Mouse (Mus musculus) heart, embryonic 14.5 days (tissue): Measurements from ENCODE around the gene Dot1l. TPM values are rescaled to one million over a fixed set of nuclear protein-coding genes. Genes with fewer than 3 reads are reported as not detected.
A peak's percentile ranks its signal among the peaks of the same experiment; 100 is the strongest.

Source experiments
- ATAC-seq: fragments of 200-750 bp; cut with Nextera tagmentation; 2 replicates; pipeline ENCODE4 v1.8.0; 2017; ENCODE audit warnings: low read depth, moderate TSS enrichment; ENCODE audit not compliant: insufficient number of reproducible peaks, insufficient read depth, low FRiP score
- H3K27ac ChIP-seq, 2 experiments: fragments of 200-500 bp in 1 of 2; fragments of 300-500 bp in 1 of 2; sonication (generic) in 1 of 2; replicated peaks in 1 of 2; 2 replicates each; pipeline ENCODE4 v1.5.1; 2012 to 2014; ENCODE audit warnings: low read depth in 2 of 2, low read length in 2 of 2, control low read depth in 1 of 2, mild to moderate bottlenecking in 1 of 2, mixed read lengths in 1 of 2; ENCODE audit not compliant: control insufficient read depth in 1 of 2, insufficient read depth in 1 of 2
- H3K27me3 ChIP-seq: fragments of 300-500 bp; sonication (generic); 2 replicates; pipeline ENCODE4 v1.6.1; 2014; ENCODE audit warnings: mild to moderate bottlenecking, low read length, control low read depth; ENCODE audit not compliant: control insufficient read depth, insufficient read depth
- H3K36me3 ChIP-seq: fragments of 300-500 bp; sonication (generic); 2 replicates; pipeline ENCODE4 v1.6.1; 2014; ENCODE audit warnings: mild to moderate bottlenecking, control low read depth, low read length, mixed read lengths; ENCODE audit not compliant: control insufficient read depth, insufficient read depth
- H3K4me1 ChIP-seq, 2 experiments: fragments of 200-500 bp in 1 of 2; fragments of 300-500 bp in 1 of 2; sonication (generic) in 1 of 2; 2 replicates each; pipeline ENCODE4 v1.6.1; 2012 to 2014; ENCODE audit warnings: low read length in 2 of 2, control low read depth in 1 of 2, mixed read lengths in 1 of 2; ENCODE audit not compliant: control insufficient read depth in 2 of 2, insufficient read depth in 2 of 2
- H3K4me2 ChIP-seq: fragments of 300-500 bp; sonication (generic); 2 replicates; pipeline ENCODE4 v1.6.1; 2014; ENCODE audit warnings: mild to moderate bottlenecking, low read length
- H3K4me3 ChIP-seq, 2 experiments: fragments of 200-500 bp in 1 of 2; fragments of 300-500 bp in 1 of 2; sonication (generic) in 1 of 2; 2 replicates each; pipeline ENCODE4 v1.5.1; 2012 to 2014; ENCODE audit warnings: low read length in 2 of 2, mild to moderate bottlenecking in 2 of 2, control low read depth in 1 of 2, low read depth in 1 of 2, moderate library complexity in 1 of 2; ENCODE audit not compliant: control insufficient read depth in 1 of 2, insufficient read depth in 1 of 2
- H3K9ac ChIP-seq: fragments of 300-500 bp; sonication (generic); 2 replicates; pipeline ENCODE4 v1.6.1; 2014; ENCODE audit warnings: mild to moderate bottlenecking, low read length
- H3K9me3 ChIP-seq: fragments of 300-500 bp; sonication (generic); 2 replicates; pipeline ENCODE4 v1.6.1; 2016; ENCODE audit warnings: low read length, control low read depth; ENCODE audit not compliant: control insufficient read depth
- WGBS: fragments of 180-500 bp; shearing (Covaris S2); extraction: QIAGEN DNeasy Blood & Tissue Kit; methylation state at CpG from one replicate; pipeline ENCODE4 v1.1.7; 2014; 5-methylcytosine and 5-hydroxymethylcytosine counted together
- polyA plus RNA-seq: library from polyadenylated mRNA; unstranded; fragments of >200 nt; fragmentation: Nextera tagmentation; extraction: Ambion mirVana; gene quantifications from 2 replicates; pipeline ENCODE4 v1.2.1, GENCODE M21; 2014

Dot1l gene
- polyA plus RNA-seq, 1 experiment from 2014 or later, result 26.5 TPM

GRCm38 (mm10) chr10:80784871-80785270, 29.9 kb downstream of the Dot1l start:
- Histone ChIP-seq H3K9ac (no peak overlapping the region), H3K4me2 (no peak overlapping the region), H3K27me3 (no peaks in the 10 kb centered on the region), H3K9me3 (no peaks in the 10 kb centered on the region), H3K4me1 (no peaks in the 10 kb centered on the region), H3K36me3 (peaks cover 99% of the 10 kb centered on the region), H3K4me3 (no peak overlapping the region), H3K27ac (no peak overlapping the region)
- WGBS, result 86% methylated on average over 12 of the region's 12 CpGs
- no peak for ATAC-seq

- no peaks in the 10 kb centered on the region for H3K27me3 ChIP-seq
- no peak overlapping the region for H3K27ac ChIP-seq
- H3K4me2 ChIP-seq, result no peak overlapping the region
- peaks cover 99% of the 10 kb centered on the region for H3K36me3 ChIP-seq
- H3K9me3 ChIP-seq, result no peaks in the 10 kb centered on the region
- H3K4me1 ChIP-seq, result peaks cover 0 to 5% of the 10 kb centered on the region in 2 experiments; a peak in 2 of 4 replicates
- H3K9ac ChIP-seq, result no peak overlapping the region
- no peak overlapping the region for H3K4me3 ChIP-seq
- WGBS, result 90% methylated on average over 11 of the region's 11 CpGs
- no peak for ATAC-seq
Observed at GRCm38 (mm10) chr10:80785963-80786362, 31.0 kb downstream of the Dot1l start.

DNA sequence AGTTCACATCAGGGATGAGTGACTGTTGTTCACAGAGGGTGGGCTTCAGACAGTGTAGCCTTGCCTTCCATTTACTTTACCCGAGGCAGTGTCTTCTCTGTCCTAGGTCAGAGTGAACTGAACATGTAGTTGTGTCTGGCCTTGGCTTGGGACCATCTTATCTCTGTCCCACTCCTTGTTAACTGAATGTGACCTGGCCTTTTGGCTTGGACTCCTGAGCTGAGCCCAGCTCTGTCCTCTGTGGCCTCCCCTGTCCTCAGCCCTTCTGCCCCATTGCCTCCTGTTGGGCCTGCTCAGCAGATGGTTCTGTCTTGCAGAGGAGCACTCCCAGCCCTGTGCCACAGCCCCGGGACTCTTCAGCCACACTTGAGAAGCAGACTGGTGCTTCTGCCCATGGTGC, 32.5 kb downstream of the Dot1l start:
- H3K4me3 ChIP-seq, result no peak overlapping the region
- ATAC-seq, result no peak
- peaks cover 99% of the 10 kb centered on the region for H3K36me3 ChIP-seq
- H3K4me1 ChIP-seq, result peaks cover 10 to 19% of the 10 kb centered on the region in 2 experiments
- 76% methylated on average over 2 of the region's 2 CpGs for WGBS
- H3K9me3 ChIP-seq, result no peaks in the 10 kb centered on the region
- no peak overlapping the region for H3K4me2 ChIP-seq
- H3K27ac ChIP-seq, result no peak overlapping the region
- H3K27me3 ChIP-seq, result no peaks in the 10 kb centered on the region
- H3K9ac ChIP-seq, result no peak overlapping the region

DNA sequence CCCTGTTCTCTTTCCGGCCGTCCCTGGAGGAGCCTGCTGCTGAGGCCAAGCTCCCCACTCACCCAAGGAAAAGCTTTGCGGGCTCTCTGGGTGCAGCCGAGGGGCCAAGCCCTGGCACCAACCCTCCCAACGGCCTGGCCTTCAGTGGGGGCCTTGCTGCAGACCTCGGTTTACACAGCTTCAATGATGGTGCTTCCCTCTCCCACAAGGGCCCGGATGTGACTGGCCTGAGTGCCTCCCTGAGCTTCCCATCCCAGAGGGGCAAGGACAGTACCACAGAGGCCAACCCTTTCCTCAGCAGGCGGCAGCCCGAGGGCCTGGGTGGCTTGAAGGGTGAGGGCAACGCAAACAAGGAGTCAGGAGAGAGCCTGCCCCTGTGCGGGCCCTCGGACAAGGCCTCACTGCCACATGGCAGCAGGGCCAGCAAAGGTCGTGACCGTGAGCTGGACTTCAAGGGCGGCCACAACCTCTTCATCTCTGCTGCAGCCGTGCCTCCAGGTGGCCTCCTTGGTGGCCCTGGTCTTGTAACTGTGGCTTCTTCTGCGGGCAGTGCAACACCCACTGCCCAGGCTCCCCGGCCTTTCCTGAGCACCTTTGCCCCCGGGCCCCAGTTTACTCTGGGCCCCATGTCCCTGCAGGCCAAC, 35.9 kb downstream of the Dot1l start:
- H3K4me2 ChIP-seq, result no peak overlapping the region
- H3K27ac ChIP-seq, result peak overlapping the region; percentile 34 to 68; a peak in 3 of 4 replicates
- H3K9ac ChIP-seq, result peak overlapping the region; percentile 13; the same call in 1 of the 2 replicates
- ATAC-seq, result no peak
- peaks cover 99% of the 10 kb centered on the region for H3K36me3 ChIP-seq
- no peaks in the 10 kb centered on the region for H3K27me3 ChIP-seq
- WGBS, result 71% methylated on average over 19 of the region's 19 CpGs
- H3K9me3 ChIP-seq, result no peaks in the 10 kb centered on the region
- no peak overlapping the region for H3K4me3 ChIP-seq
- peaks cover 10 to 19% of the 10 kb centered on the region in 2 experiments for H3K4me1 ChIP-seq

GRCm38 (mm10) chr10:80791476-80792174, 36.6 kb downstream of the Dot1l start:
- 45% methylated on average over 33 of the region's 33 CpGs for WGBS
- peak overlapping the region; percentile 40 to 68; a peak in 3 of 4 replicates for H3K27ac ChIP-seq
- no peak overlapping the region for H3K4me3 ChIP-seq
- H3K4me2 ChIP-seq, result no peak overlapping the region
- H3K4me1 ChIP-seq, result peaks cover 10 to 23% of the 10 kb centered on the region in 2 experiments
- peak overlapping the region; percentile 41; the same call in 1 of the 2 replicates for H3K9ac ChIP-seq
- no peaks in the 10 kb centered on the region for H3K27me3 ChIP-seq
- H3K9me3 ChIP-seq, result no peaks in the 10 kb centered on the region
- ATAC-seq, result peak; percentile 23
- peaks cover 99% of the 10 kb centered on the region for H3K36me3 ChIP-seq

DNA sequence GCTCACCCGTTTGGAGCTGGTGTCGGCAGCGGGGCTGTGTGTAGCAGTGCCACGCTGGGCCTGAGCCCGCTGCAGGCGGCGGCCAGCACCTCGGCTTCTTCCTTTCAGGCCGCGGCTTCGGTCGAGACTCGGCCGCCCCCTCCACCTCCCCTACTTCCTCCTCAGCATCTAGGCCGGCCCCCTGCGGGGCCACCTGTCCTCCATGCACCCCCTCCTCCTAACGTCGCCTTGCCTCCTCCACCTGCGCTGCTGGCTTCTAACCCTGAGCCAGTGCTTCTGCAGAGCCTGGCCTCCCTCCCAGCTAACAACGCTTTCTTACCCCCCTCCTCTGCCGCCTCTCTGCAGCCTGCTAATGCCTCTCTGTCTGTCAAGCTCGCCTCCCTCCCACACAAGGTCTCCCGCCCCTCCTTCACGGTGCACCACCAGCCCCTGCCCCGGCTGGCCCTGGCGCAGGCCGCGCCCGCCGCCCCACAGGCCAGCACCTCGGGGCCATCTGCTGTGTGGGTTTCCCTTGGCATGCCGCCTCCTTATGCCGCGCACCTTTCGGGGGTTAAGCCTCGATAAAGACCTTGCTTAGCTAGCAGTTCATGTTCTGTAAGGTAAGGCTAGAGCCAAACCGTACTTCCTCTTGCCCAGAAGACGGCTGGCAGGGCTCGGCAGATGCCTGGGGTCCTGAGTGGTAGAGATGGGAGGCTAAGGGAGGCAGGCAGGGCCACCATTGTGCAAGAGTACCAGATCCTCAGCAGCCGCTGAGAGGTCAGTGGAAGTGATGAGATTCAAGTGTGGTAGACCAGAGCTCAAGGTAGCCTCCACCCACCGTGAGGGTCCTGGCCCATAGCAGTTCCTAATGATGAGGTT, 37.4 kb downstream of the Dot1l start:
- H3K4me3 ChIP-seq, result no peak overlapping the region
- ATAC-seq, result no peak
- peaks cover 10 to 29% of the 10 kb centered on the region in 2 experiments for H3K4me1 ChIP-seq
- no peaks in the 10 kb centered on the region for H3K9me3 ChIP-seq
- 78% methylated on average over 41 of the region's 41 CpGs for WGBS
- peak overlapping the region; percentile 41; the same call in 1 of the 2 replicates for H3K9ac ChIP-seq
- no peak overlapping the region for H3K4me2 ChIP-seq
- peak overlapping the region; percentile 40 to 68; a peak in 2 of 4 replicates for H3K27ac ChIP-seq
- peaks cover 96% of the 10 kb centered on the region for H3K36me3 ChIP-seq
- H3K27me3 ChIP-seq, result no peaks in the 10 kb centered on the region

DNA sequence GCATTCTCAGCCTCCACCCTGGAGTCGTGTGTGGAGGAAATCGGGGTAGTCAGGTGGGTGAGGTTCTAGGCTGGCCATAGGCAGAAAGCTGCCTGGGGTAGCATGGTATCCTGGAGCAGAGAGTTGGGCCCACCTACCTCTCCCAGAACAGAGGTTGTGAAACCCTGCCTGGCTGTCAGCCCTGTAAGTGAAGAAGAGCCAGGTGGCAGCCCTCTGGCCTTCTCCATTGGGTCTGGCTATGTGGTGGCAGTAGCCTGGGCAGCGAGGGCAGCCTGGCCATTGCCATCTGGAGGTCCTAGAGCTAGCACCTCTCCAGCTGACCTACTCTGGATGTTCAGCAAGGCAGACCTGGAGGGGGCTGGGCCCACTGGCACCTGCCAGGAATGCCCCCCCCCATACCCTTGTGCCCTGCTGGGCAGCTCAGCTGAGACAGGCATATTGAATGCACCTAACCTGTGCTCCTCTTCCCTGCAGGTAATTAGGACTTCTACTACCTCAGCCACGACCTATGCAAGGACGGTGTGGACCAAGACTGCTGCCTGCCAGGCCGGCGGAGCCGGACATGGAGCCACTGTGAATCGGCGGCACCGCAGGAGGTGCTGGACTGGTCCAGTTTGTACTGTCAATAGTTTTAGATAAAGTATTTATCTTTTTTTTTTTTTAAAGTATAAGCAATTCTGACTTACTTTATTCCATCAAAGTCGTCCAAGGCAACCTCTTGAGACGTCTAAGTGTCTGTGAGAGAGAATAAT, 38.2 kb downstream of the Dot1l start:
- no peak overlapping the region for H3K4me2 ChIP-seq
- 89% methylated on average over 13 of the region's 13 CpGs for WGBS

More for the DNA sequence above, 38.2 kb downstream of the Dot1l start:
- no peaks in the 10 kb centered on the region for H3K9me3 ChIP-seq
- H3K27me3 ChIP-seq, result no peaks in the 10 kb centered on the region
- no peak overlapping the region for H3K4me3 ChIP-seq
- H3K9ac ChIP-seq, result no peak overlapping the region
- ATAC-seq, result no peak
- no peak overlapping the region for H3K27ac ChIP-seq
- H3K4me1 ChIP-seq, result peaks cover 10 to 29% of the 10 kb centered on the region in 2 experiments
- H3K36me3 ChIP-seq, result peaks cover 88% of the 10 kb centered on the region
